Mouse (Mus musculus): Measurements from ENCODE around the gene Gm42715. TPM values are rescaled to one million over a fixed set of nuclear protein-coding genes. Genes with fewer than 3 reads are reported as not detected.

Gm42715 gene
- polyA plus RNA-seq, 1 experiment from 2014 or later, result 15.2 TPM

Small RNAs within 50 kb of the gene (microRNA-seq; reads per million reads assigned to microRNA genes)
- gene Gm47278 (not detected), gene Mir7060 (not detected)

Other genes with a start within 250 kb of the Gm42715 start
- 49.6 and 54.5 TPM in 2 replicates for gene Sephs2, start 245.5 kb upstream of the Gm42715 start, polyA plus RNA-seq (2015; fragmentation: Nextera tagmentation; extraction: Ambion mirVana)
- gene Itgal, start 223.3 kb upstream of the Gm42715 start, polyA plus RNA-seq (2015; fragmentation: Nextera tagmentation; extraction: Ambion mirVana), result 2.1 and 3.1 TPM in 2 replicates
- 15.1 and 17.6 TPM in 2 replicates for gene Zfp768, start 174.0 kb upstream of the Gm42715 start, polyA plus RNA-seq (2015; fragmentation: Nextera tagmentation; extraction: Ambion mirVana)
- 8.4 and 9.9 TPM in 2 replicates for gene Zfp747, start 143.5 kb upstream of the Gm42715 start, polyA plus RNA-seq (2015; fragmentation: Nextera tagmentation; extraction: Ambion mirVana)
- 7.3 and 8.0 TPM in 2 replicates for gene 9130019O22Rik, start 132.4 kb upstream of the Gm42715 start, polyA plus RNA-seq (2015; fragmentation: Nextera tagmentation; extraction: Ambion mirVana)
- gene E430018J23Rik, start 126.0 kb upstream of the Gm42715 start, polyA plus RNA-seq (2015; fragmentation: Nextera tagmentation; extraction: Ambion mirVana), result 5.7 and 6.6 TPM in 2 replicates
- 9.1 and 9.3 TPM in 2 replicates for gene Zfp764, start 112.8 kb upstream of the Gm42715 start, polyA plus RNA-seq (2015; fragmentation: Nextera tagmentation; extraction: Ambion mirVana)
- gene Zfp688, start 97.5 kb upstream of the Gm42715 start, polyA plus RNA-seq (2015; fragmentation: Nextera tagmentation; extraction: Ambion mirVana), result 24.9 and 25.3 TPM in 2 replicates
- gene Zfp689, start 70.4 kb upstream of the Gm42715 start, polyA plus RNA-seq (2015; fragmentation: Nextera tagmentation; extraction: Ambion mirVana), result 6.4 and 6.7 TPM in 2 replicates
- 38.6 and 43.3 TPM in 2 replicates for gene Prr14, start 60.0 kb upstream of the Gm42715 start, polyA plus RNA-seq (2015; fragmentation: Nextera tagmentation; extraction: Ambion mirVana)
- 9.9 and 11.1 TPM in 2 replicates for gene Fbrs, start 40.4 kb upstream of the Gm42715 start, polyA plus RNA-seq (2015; fragmentation: Nextera tagmentation; extraction: Ambion mirVana)
- 33.7 and 37.9 TPM in 2 replicates for gene Srcap, start 7.6 kb upstream of the Gm42715 start, polyA plus RNA-seq (2015; fragmentation: Nextera tagmentation; extraction: Ambion mirVana)
- 8.4 and 8.7 TPM in 2 replicates for gene Tmem265, start 41.8 kb downstream of the Gm42715 start, polyA plus RNA-seq (2015; fragmentation: Nextera tagmentation; extraction: Ambion mirVana)
- 36.9 and 40.0 TPM in 2 replicates for gene Phkg2, start 53.8 kb downstream of the Gm42715 start, polyA plus RNA-seq (2015; fragmentation: Nextera tagmentation; extraction: Ambion mirVana)
- gene Ccdc189, start 69.0 kb downstream of the Gm42715 start, polyA plus RNA-seq (2015; fragmentation: Nextera tagmentation; extraction: Ambion mirVana), result 23.6 and 23.7 TPM in 2 replicates
- 47.6 and 51.1 TPM in 2 replicates for gene Rnf40, start 69.2 kb downstream of the Gm42715 start, polyA plus RNA-seq (2015; fragmentation: Nextera tagmentation; extraction: Ambion mirVana)
- gene Zfp629, start 96.2 kb downstream of the Gm42715 start, polyA plus RNA-seq (2015; fragmentation: Nextera tagmentation; extraction: Ambion mirVana), result 12.5 and 12.6 TPM in 2 replicates
- 40.5 and 46.1 TPM in 2 replicates for gene Bcl7c, start 189.3 kb downstream of the Gm42715 start, polyA plus RNA-seq (2015; fragmentation: Nextera tagmentation; extraction: Ambion mirVana)
- 11.4 and 11.8 TPM in 2 replicates for gene Ctf1, start 193.2 kb downstream of the Gm42715 start, polyA plus RNA-seq (2015; fragmentation: Nextera tagmentation; extraction: Ambion mirVana)
- gene Ctf2, start 212.6 kb downstream of the Gm42715 start, polyA plus RNA-seq (2015; fragmentation: Nextera tagmentation; extraction: Ambion mirVana), result 0.23 and 0.24 TPM in 2 replicates
- gene Fbxl19, start 225.0 kb downstream of the Gm42715 start, polyA plus RNA-seq (2015; fragmentation: Nextera tagmentation; extraction: Ambion mirVana), result 3.1 and 3.8 TPM in 2 replicates